Mouse (Mus musculus) G1E (cell line): ENCODE measurements at regions not wholly inside any gene's neighbourhood (a gene's known extent, or its start where the extent isn't known, plus 50 kb on each side); places are given as distances from the start of the nearest gene placed in this dataset.

Experiments
- ATAC-seq: 2 replicates; pipeline ENCODE4 v1.8.0; 2016; ENCODE audit warnings: mild to moderate bottlenecking; ENCODE audit not compliant: insufficient number of reproducible peaks, poor library complexity, low FRiP score, severe bottlenecking; ENCODE audit errors: extremely low read depth
- DNase-seq: peaks from one replicate; pipeline ENCODE4 v3.0.0; 2012; ENCODE audit warnings: low spot score
- H3K27me3 ChIP-seq: 2 replicates; pipeline ENCODE4 v1.6.1; 2012; ENCODE audit warnings: mild to moderate bottlenecking, low read length, inconsistent platforms; ENCODE audit not compliant: insufficient read depth
- H3K36me3 ChIP-seq: replicated peaks from 2 replicates; pipeline ENCODE3; 2012; ENCODE audit warnings: mild to moderate bottlenecking, inconsistent platforms
- H3K4me1 ChIP-seq: 2 replicates; pipeline ENCODE4 v1.6.1; 2012; ENCODE audit warnings: low read depth, low read length, inconsistent platforms, mixed read lengths; ENCODE audit not compliant: insufficient read depth
- H3K4me3 ChIP-seq: 2 replicates; pipeline ENCODE4 v1.5.1; 2012; ENCODE audit warnings: low read depth, mild to moderate bottlenecking, inconsistent platforms, low read length, moderate library complexity, mixed read lengths
- H3K9me3 ChIP-seq: replicated peaks from 2 replicates; pipeline ENCODE4 v1.6.1; 2012; ENCODE audit warnings: inconsistent platforms
- CTCF ChIP-seq: IDR thresholded peaks from 2 replicates; pipeline ENCODE4 v1.5.1; 2012; ENCODE audit warnings: low read depth, low read length, inconsistent platforms, mixed read lengths
- GATA1 ChIP-seq: IDR thresholded peaks from 2 replicates; pipeline ENCODE4 v1.6.1; 2012; ENCODE audit warnings: borderline replicate concordance, low read length, inconsistent platforms, mixed read lengths
- GATA2 ChIP-seq: IDR thresholded peaks from 2 replicates; pipeline ENCODE4 v1.6.1; 2012; ENCODE audit warnings: low read depth, low read length, inconsistent platforms, borderline replicate concordance
- POLR2AphosphoS5 ChIP-seq: IDR thresholded peaks from 2 replicates; pipeline ENCODE4 v1.6.1; 2012; ENCODE audit warnings: low read depth, low read length, inconsistent platforms; ENCODE audit not compliant: insufficient replicate concordance
- TAL1 ChIP-seq: conservative IDR thresholded peaks from 2 replicates; pipeline ENCODE4 v1.6.1; 2012; ENCODE audit warnings: low read depth, low read length, inconsistent platforms, mixed read lengths

- TF ChIP-seq CTCF, result no peak
- no peak for TF ChIP-seq TAL1
- Histone ChIP-seq H3K27me3 (peaks cover under 1% of the 10 kb centered on the region; the same call in 1 of the 2 replicates), H3K36me3 (no peaks in the 10 kb centered on the region), H3K4me3 (no peak overlapping the region), H3K4me1 (no peaks in the 10 kb centered on the region), H3K9me3 (no peaks in the 10 kb centered on the region)
- ATAC-seq (no peak), DNase-seq (no peak)
Observed at GRCm38 (mm10) chr10:17213310-17214064, 509.5 kb upstream of the Cited2 start.

DNA sequence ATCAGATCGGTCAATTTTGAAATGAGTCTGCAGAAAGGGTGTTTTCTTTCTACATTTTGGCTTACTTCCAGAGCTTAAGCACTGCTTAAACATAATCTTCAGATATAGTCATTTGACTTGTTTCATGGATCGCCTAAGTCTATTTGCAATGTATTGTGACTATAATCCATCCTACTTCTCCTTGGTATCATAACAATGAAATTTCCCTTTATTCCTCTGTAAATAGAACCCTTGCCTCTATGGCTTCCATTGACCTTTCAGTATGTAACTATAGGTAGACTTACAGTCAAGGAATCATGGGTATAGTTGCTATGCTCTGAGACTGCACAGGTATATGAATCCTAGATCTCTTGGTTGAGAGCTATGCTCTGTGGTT is 509.0 kb upstream of the Cited2 start:
- no peak for DNase-seq
- no peaks in the 10 kb centered on the region for H3K27me3 ChIP-seq
- H3K4me1 ChIP-seq, result no peaks in the 10 kb centered on the region
- H3K9me3 ChIP-seq, result no peaks in the 10 kb centered on the region
- no peak for TF ChIP-seq GATA2
- no peak for TF ChIP-seq POLR2AphosphoS5
- no peak for TF ChIP-seq TAL1
- no peak for TF ChIP-seq GATA1
- no peak for TF ChIP-seq CTCF
- H3K36me3 ChIP-seq, result no peaks in the 10 kb centered on the region
- no peak overlapping the region for H3K4me3 ChIP-seq
- no peak for ATAC-seq

DNA sequence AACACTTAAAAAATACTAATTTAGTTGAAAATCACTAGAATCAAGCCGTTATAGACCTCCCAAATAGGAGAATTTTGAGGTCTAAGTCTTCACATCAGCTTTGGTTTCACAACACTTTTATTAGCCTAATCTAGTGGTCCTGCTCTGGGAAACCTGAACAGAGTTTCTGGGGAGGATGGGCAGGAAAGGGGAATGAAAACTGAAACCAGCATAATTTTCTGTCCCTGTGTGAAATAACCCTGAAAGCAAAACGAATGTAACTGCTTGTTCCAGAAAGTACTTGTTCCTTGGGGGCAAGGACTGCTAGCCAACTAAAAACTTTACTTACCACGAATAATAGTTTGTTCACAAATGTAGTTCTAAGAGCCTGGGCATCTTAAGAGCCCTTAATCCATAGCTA is 508.0 kb upstream of the Cited2 start:
- Histone ChIP-seq H3K27me3 (no peaks in the 10 kb centered on the region), H3K4me1 (no peaks in the 10 kb centered on the region), H3K9me3 (no peaks in the 10 kb centered on the region), H3K36me3 (no peaks in the 10 kb centered on the region), H3K4me3 (no peak overlapping the region)
- TF ChIP-seq POLR2AphosphoS5, result no peak
- TF ChIP-seq CTCF, result no peak
- no peak for TF ChIP-seq TAL1
- no peak for TF ChIP-seq GATA1
- no peak for TF ChIP-seq GATA2
- ATAC-seq, result no peak
- no peak for DNase-seq

DNA sequence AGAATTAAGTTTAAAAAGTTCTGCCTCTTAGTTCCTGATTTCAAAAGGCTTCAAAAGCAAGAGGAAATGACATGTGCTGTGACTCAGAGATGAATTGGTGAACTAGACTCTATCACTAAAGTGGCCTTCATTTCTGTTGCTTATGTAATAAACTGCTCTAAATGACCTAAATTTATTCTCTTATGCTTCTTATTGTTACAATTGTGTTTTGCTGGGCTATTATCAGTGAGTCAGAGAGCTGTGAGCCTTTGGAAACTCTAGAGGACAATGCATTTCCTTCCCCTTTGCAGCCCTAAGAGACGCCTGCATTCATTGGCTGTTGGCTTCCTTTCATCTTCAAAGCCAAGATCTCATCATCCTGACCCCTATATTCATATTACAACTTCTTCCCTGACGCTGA is 501.5 kb upstream of the Cited2 start:
- no peak for TF ChIP-seq GATA1
- TF ChIP-seq POLR2AphosphoS5, result no peak
- no peak for TF ChIP-seq GATA2
- no peak for TF ChIP-seq TAL1
- Histone ChIP-seq H3K27me3 (no peaks in the 10 kb centered on the region), H3K9me3 (no peaks in the 10 kb centered on the region), H3K4me1 (no peaks in the 10 kb centered on the region), H3K4me3 (no peak overlapping the region), H3K36me3 (no peaks in the 10 kb centered on the region)
- no peak for ATAC-seq
- no peak for DNase-seq

DNA sequence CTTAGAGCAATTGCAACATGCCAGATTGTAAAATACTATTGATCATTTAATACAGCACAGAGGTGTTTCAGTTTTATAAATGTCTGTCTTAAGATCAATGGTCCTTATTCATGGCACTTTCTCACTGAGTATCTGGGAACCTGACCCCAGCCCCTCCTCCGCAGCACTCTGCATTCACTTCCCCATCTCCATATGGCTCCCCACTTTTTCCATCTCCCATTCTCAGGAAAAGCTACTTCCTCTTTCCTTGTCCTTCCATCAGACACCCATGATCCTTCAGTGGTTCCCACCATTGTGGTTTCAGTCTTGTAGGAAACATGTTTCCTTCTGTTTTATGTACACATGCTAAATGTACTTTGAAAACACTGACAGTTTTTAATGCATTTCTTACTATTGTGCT is 497.3 kb upstream of the Cited2 start:
- Histone ChIP-seq H3K36me3 (no peaks in the 10 kb centered on the region), H3K4me1 (peaks cover 3% of the 10 kb centered on the region; the same call in 1 of the 2 replicates), H3K4me3 (no peak overlapping the region), H3K27me3 (no peaks in the 10 kb centered on the region), H3K9me3 (no peaks in the 10 kb centered on the region)
- ATAC-seq (no peak), DNase-seq (no peak)
- TF ChIP-seq CTCF (no peak), TAL1 (no peak), GATA1 (no peak), POLR2AphosphoS5 (no peak), GATA2 (no peak)

DNA sequence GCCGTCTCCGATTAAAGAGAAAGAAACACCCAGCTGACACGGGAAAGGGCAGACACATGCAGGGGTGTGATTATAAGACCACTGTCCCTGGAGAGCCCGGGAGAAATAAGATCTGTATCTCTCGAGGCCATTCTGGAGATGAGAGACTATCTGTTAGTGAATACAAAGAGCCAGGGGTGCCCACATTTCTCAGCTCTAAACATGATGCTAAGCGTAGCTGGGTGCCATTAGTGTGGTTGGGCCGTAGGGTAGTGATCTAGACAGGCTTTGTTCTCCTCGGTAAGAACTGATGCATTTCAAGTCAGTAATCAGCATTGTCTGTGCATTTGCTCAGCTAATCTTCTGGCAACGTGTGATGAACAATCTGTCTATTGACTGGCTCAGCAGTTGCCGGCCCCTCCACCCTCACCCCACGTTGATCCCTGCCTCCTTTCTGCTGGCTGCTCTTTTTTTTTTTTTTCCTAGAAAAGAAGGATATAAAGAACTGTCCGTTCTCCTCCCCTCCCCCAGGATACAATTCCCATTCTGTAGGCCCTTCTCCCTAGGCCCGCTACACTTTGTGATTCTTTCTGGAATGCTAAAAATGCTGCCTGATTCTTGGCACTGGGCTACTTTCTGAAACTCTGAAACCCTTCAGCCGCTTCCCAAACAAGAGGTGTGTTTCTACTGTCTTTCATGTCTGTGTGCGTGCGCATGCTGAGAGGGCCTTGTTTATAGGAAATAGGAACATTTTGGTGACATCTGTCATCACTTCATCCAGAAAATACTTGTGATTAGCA is 492.8 kb upstream of the Cited2 start:
- Histone ChIP-seq H3K9me3 (no peaks in the 10 kb centered on the region), H3K36me3 (no peaks in the 10 kb centered on the region), H3K4me1 (peaks cover 3% of the 10 kb centered on the region; the same call in 1 of the 2 replicates), H3K4me3 (no peak overlapping the region), H3K27me3 (no peaks in the 10 kb centered on the region; the same call in 1 of the 2 replicates)
- TF ChIP-seq POLR2AphosphoS5 (no peak), GATA1 (no peak), TAL1 (no peak)
- DNase-seq (no peak), ATAC-seq (no peak)
